Mouse (Mus musculus): ENCODE results near the gene Actc1.

GRCm38 (mm10) chr2:114018136-114018535, 35.2 kb downstream of the Actc1 start:
- TF ChIP-seq POLR2A (IDR thresholded peaks at IDR 0.05; ENCODE audit: borderline replicate concordance, low read depth, low read length) = no peak
- TF ChIP-seq CTCF (IDR thresholded peaks at IDR 0.05; ENCODE audit: low read depth, low read length) = no peak

Data from bone marrow macrophage, adult 2 months (primary cell).